Mouse (Mus musculus) heart, postnatal 0 days (tissue): ENCODE measurements around the gene St8sia2.

Source experiments
- CTCF ChIP-seq: IDR thresholded peaks from 2 replicates; pipeline ENCODE4 v1.5.1; 2016; ENCODE audit warnings: antibody characterized with exemption, control low read depth, low read depth
- EP300 ChIP-seq: IDR thresholded peaks from 2 replicates; pipeline ENCODE4 v1.6.1; 2016; ENCODE audit warnings: antibody characterized with exemption, low read depth

DNA sequence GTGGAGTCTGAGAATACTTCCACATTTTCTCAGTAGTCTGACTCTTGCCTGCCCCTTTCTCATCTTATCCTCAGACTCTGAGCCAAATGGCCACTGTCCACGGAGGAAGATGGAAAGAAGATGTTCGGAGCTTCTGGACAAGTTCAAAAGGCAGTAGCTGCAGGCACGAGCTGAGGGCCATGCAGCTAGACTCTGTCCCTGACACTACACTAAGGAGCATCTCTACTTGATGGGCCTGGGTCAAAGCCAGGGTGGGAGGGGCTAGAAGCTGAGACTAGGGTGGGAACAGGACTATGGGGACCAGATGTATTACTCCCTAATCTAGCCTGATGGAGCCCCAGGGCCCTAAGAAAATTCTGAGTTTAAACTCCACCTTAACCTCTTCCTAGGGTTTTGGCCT lies 80.5 kb downstream of the St8sia2 start:
- TF ChIP-seq CTCF = no peak
- no peak for TF ChIP-seq EP300
